Mouse (Mus musculus) embryonic facial prominence, embryonic 12.5 days (tissue): ENCODE results near the gene Sh3bp2. TPM values are rescaled to one million over a fixed set of nuclear protein-coding genes. Genes with fewer than 3 reads are reported as not detected.
"Not testable (repeated sequence)": the region's sequence is repeated elsewhere in the genome, so short reads cannot be mapped to it uniquely, and the experiment has no call there.

Experiments
- ATAC-seq: fragments of 200-750 bp; cut with Nextera tagmentation; 2 replicates; pipeline ENCODE4 v1.8.0; 2017; ENCODE audit not compliant: insufficient number of reproducible peaks, insufficient read depth, low FRiP score, low TSS enrichment
- H3K27ac ChIP-seq: fragments of 300-500 bp; sonication (generic); 2 replicates; pipeline ENCODE4 v1.5.1; 2016; ENCODE audit warnings: mild to moderate bottlenecking
- H3K27me3 ChIP-seq: fragments of 300-500 bp; sonication (generic); 2 replicates; pipeline ENCODE4 v1.6.1; 2016; ENCODE audit warnings: mild to moderate bottlenecking, moderate library complexity
- H3K36me3 ChIP-seq: fragments of 300-500 bp; sonication (generic); 2 replicates; pipeline ENCODE4 v1.6.1; 2016; ENCODE audit warnings: mild to moderate bottlenecking
- H3K4me1 ChIP-seq: fragments of 300-500 bp; sonication (generic); 2 replicates; pipeline ENCODE4 v1.6.1; 2016
- H3K4me2 ChIP-seq: fragments of 300-500 bp; sonication (generic); replicated peaks from 2 replicates; pipeline ENCODE4 v1.6.1; 2016; ENCODE audit warnings: mild to moderate bottlenecking, moderate library complexity
- H3K4me3 ChIP-seq: fragments of 300-500 bp; sonication (generic); 2 replicates; pipeline ENCODE4 v1.5.1; 2016; ENCODE audit warnings: mild to moderate bottlenecking
- H3K9ac ChIP-seq: fragments of 300-500 bp; sonication (generic); 2 replicates; pipeline ENCODE4 v1.6.1; 2016; ENCODE audit warnings: mild to moderate bottlenecking, moderate library complexity
- H3K9me3 ChIP-seq: fragments of 300-500 bp; sonication (generic); 2 replicates; pipeline ENCODE4 v1.6.1; 2016; ENCODE audit warnings: mild to moderate bottlenecking, moderate library complexity
- WGBS: fragments of 180-500 bp; shearing (Covaris S2); methylation state at CpG from one replicate; pipeline ENCODE4 v1.1.7; 2016; 5-methylcytosine and 5-hydroxymethylcytosine counted together
- polyA plus RNA-seq: library from polyadenylated mRNA; unstranded; fragments of >200 nt; fragmentation: Nextera tagmentation; extraction: Ambion mirVana; gene quantifications from 2 replicates; pipeline ENCODE4 v1.2.1, GENCODE M21; 2016

Sh3bp2 gene
- polyA plus RNA-seq, 1 experiment from 2014 or later, result 12.9 TPM

DNA sequence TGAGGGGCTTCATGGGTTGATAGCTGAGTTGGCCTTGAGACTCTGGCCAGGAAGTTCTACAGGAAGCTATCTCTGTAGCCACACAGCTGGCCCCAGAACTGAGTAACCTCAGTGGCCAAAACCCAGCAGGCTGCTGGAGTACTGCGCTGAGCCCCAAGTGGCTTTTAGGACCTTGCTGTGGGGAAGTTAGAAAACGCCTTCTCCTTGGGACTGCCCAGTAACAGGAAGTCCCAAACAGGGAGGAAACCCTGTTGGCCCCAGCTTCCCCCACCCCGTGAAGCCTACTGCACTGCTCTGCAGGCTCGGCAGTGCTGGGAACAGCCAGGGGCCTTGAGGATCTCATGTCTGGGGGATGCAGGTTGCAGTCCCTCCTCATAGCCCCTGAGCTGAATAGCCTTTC lies 17.5 kb downstream of the Sh3bp2 start:
- Histone ChIP-seq H3K27ac (no peak overlapping the region), H3K9me3 (no peaks in the 10 kb centered on the region), H3K9ac (no peak overlapping the region), H3K36me3 (no peaks in the 10 kb centered on the region), H3K27me3 (no peaks in the 10 kb centered on the region), H3K4me3 (no peak overlapping the region), H3K4me1 (no peaks in the 10 kb centered on the region), H3K4me2 (no peak overlapping the region)
- WGBS, result 57% methylated on average over 4 of the region's 4 CpGs
- no peak for ATAC-seq

GRCm38 (mm10) chr5:34547410-34547809 lies 21.8 kb downstream of the Sh3bp2 start:
- H3K4me3 ChIP-seq, result no peak overlapping the region
- peaks cover 8% of the 10 kb centered on the region for H3K36me3 ChIP-seq
- H3K27ac ChIP-seq, result no peak overlapping the region
- no peaks in the 10 kb centered on the region for H3K9me3 ChIP-seq
- no peak for ATAC-seq
- no peaks in the 10 kb centered on the region for H3K27me3 ChIP-seq
- H3K9ac ChIP-seq, result no peak overlapping the region
- H3K4me1 ChIP-seq, result peaks cover 9% of the 10 kb centered on the region
- H3K4me2 ChIP-seq, result no peak overlapping the region

GRCm38 (mm10) chr5:34549135-34549482 lies 23.5 kb downstream of the Sh3bp2 start:
- H3K4me2 ChIP-seq, result peak overlapping the region; percentile 66
- no peaks in the 10 kb centered on the region for H3K9me3 ChIP-seq
- H3K9ac ChIP-seq, result peak overlapping the region; percentile 92; the same call in 1 of the 2 replicates
- ATAC-seq, result no peak
- 20% methylated on average over 8 of the region's 8 CpGs for WGBS
- H3K4me1 ChIP-seq, result peaks cover 9% of the 10 kb centered on the region
- H3K4me3 ChIP-seq, result peak overlapping the region; percentile 88
- peaks cover 19% of the 10 kb centered on the region for H3K36me3 ChIP-seq
- H3K27ac ChIP-seq, result peak overlapping the region; percentile 74; the same call in 1 of the 2 replicates
- H3K27me3 ChIP-seq, result no peaks in the 10 kb centered on the region

- Histone ChIP-seq H3K36me3 (peaks cover 23% of the 10 kb centered on the region), H3K9me3 (no peaks in the 10 kb centered on the region), H3K9ac (peak overlapping the region; percentile 92), H3K4me3 (peak overlapping the region; percentile 88), H3K27me3 (no peaks in the 10 kb centered on the region), H3K27ac (peak overlapping the region; percentile 74), H3K4me2 (peak overlapping the region; percentile 66), H3K4me1 (peaks cover 9% of the 10 kb centered on the region)
- under 1% methylated on average over 49 of the region's 49 CpGs for WGBS
- peak; percentile 84 for ATAC-seq
These were observed 24.0 kb downstream of the Sh3bp2 start for GRCm38 (mm10) chr5:34549483-34550221.

DNA sequence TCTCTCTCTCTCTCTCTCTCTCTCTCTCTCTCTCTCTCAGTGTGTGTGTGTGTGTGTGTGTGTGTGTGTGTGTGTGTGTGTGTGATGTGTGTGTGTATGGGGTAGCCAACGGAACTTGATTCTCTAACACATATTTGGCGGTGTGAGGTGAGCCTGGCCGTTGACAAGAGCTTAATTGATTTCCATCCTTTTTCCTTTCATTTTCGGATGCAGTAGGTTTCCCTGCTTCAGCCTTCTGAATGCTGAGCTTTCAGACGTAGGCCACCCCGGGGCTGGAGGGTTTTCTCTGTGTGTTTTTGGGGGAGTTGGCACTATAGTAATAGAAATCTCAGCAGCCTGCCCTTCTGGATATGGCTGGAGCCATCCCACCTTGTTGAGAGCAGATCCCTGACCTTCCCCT lies 24.6 kb downstream of the Sh3bp2 start:
- no peak for ATAC-seq
- Histone ChIP-seq H3K27me3 (no peaks in the 10 kb centered on the region), H3K27ac (no peak overlapping the region), H3K4me2 (peak overlapping the region; percentile 66), H3K9me3 (no peaks in the 10 kb centered on the region), H3K4me1 (peaks cover 9% of the 10 kb centered on the region), H3K4me3 (peak overlapping the region; percentile 88), H3K36me3 (peaks cover 28% of the 10 kb centered on the region), H3K9ac (peak overlapping the region; percentile 92)
- WGBS, result 13% methylated on average over 6 of the region's 6 CpGs

DNA sequence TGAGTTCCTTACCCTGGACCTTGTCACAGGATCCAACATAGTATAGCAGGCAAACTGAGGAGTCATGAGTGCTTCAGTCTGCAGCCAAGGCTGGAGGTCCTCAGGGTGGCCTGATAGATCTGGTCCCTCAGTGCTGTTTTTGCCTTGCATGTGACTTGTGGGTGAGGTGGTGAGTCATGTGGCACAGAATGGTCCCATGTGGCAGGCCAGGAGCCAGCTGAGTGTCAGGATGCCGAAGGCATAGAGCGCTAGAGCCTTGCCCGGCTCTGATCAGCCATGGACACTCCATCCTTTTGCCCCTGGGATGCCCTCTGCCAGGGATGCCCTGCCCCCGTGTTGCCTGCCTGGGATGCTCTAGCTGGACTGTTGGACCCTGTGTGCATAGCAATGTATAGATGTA lies 26.2 kb downstream of the Sh3bp2 start:
- no peak overlapping the region for H3K27ac ChIP-seq
- H3K4me1 ChIP-seq, result peaks cover 9% of the 10 kb centered on the region
- no peak; the same call in 1 of the 2 replicates for ATAC-seq
- H3K9me3 ChIP-seq, result no peaks in the 10 kb centered on the region
- H3K4me3 ChIP-seq, result no peak overlapping the region
- no peaks in the 10 kb centered on the region for H3K27me3 ChIP-seq
- H3K4me2 ChIP-seq, result no peak overlapping the region
- no peak overlapping the region for H3K9ac ChIP-seq
- WGBS, result 95% methylated on average over 4 of the region's 4 CpGs
- peaks cover 44% of the 10 kb centered on the region for H3K36me3 ChIP-seq

DNA sequence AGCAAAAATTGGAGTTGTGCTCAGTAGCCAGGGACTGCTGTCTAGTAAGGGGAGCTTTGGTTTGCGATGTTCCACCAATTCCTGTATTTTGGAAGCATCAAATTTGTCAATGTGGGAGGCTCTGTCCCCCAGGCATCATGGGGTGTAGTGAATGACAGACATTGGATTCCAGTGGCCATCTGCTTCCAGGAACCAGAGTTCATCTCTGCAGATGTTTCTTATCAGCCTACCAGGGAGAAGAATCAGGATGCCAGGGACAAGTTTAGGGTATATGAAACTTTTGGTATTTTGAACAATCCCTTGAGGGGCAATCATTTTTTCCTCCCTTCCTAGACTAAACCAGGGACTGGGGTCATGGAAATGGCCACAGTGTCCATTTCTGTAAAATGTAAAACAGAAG lies 38.2 kb downstream of the Sh3bp2 start:
- no peak overlapping the region for H3K9ac ChIP-seq
- ATAC-seq, result no peak
- H3K36me3 ChIP-seq, result peaks cover 47% of the 10 kb centered on the region
- H3K4me3 ChIP-seq, result no peak overlapping the region
- no peaks in the 10 kb centered on the region for H3K27me3 ChIP-seq
- no peak overlapping the region for H3K27ac ChIP-seq
- H3K9me3 ChIP-seq, result no peaks in the 10 kb centered on the region
- H3K4me1 ChIP-seq, result no peaks in the 10 kb centered on the region
- no peak overlapping the region for H3K4me2 ChIP-seq
- 76% methylated on average over 1 of the region's 1 CpGs for WGBS

DNA sequence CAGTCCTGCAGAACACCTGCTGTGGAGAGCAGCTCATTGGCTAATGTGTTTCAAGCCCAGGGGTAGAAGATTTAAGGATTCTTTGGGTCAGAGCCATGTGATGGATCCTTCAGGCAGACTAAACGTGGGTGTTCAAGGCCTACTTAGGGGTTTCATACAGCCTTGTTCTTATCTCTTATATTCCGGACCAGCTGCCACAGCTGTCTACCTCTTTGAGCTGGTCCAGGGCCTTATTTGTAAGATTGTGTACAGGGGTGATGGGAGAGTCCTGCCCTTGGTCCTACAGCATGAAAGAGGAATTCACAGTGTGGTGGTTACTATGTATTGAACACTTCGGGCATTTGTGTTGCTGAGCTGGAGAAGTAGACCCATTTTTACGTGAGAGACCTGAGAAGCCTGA lies 38.7 kb downstream of the Sh3bp2 start:
- Histone ChIP-seq H3K27ac (no peak overlapping the region), H3K4me3 (no peak overlapping the region), H3K9ac (no peak overlapping the region), H3K27me3 (no peaks in the 10 kb centered on the region), H3K4me2 (no peak overlapping the region), H3K4me1 (no peaks in the 10 kb centered on the region), H3K36me3 (peaks cover 43% of the 10 kb centered on the region), H3K9me3 (no peaks in the 10 kb centered on the region)
- ATAC-seq, result no peak
- 83% methylated on average over 4 of the region's 4 CpGs for WGBS

DNA sequence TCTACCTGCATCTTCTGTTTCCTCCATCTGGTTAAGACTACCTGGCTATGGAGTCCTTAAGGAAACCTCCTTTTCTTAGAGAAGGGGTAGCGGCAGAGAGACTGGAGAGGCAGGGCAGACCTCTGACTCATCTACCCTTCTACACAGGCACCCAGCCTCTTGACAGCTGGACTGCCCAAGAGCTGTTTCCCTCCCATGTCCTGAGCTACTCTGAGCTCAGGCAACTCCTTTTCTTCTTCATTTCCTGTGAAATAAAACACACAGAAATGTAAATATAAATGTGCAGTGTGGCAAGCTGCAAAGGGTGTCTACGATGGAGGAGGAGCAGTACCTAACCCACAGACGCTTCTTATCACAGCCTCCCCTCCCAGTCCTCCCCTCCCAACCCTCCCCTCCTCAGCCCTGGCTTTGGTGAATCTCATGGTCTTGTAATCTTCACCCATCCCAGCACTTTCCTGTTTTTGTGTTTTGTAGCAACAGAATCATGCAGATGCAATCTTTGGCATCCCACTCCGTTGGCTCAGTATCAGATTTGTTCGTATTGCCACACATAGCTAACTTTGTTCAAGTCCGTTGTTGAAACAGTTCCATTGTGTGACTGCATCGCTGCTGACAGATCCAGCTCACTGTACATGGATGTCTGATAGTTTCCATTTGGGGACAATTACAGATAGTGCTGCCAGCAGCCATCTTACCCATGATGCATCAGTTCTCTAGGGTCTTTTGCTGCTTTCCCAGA lies 40.1 kb downstream of the Sh3bp2 start:
- no peaks in the 10 kb centered on the region for H3K4me1 ChIP-seq
- H3K4me2 ChIP-seq, result no peak overlapping the region
- peaks cover 29% of the 10 kb centered on the region for H3K36me3 ChIP-seq
- H3K27me3 ChIP-seq, result no peaks in the 10 kb centered on the region
- H3K4me3 ChIP-seq, result no peak overlapping the region
- no peak for ATAC-seq
- WGBS, result 81% methylated on average over 7 of the region's 7 CpGs
- no peak overlapping the region for H3K9ac ChIP-seq
- H3K27ac ChIP-seq, result no peak overlapping the region
- no peaks in the 10 kb centered on the region for H3K9me3 ChIP-seq

GRCm38 (mm10) chr5:34571551-34571950 lies 45.9 kb downstream of the Sh3bp2 start:
- no peak overlapping the region for H3K9ac ChIP-seq
- peaks cover 18% of the 10 kb centered on the region for H3K4me1 ChIP-seq
- no peaks in the 10 kb centered on the region for H3K9me3 ChIP-seq
- WGBS, result 81% methylated on average over 3 of the region's 3 CpGs
- H3K36me3 ChIP-seq, result no peaks in the 10 kb centered on the region
- no peak for ATAC-seq
- H3K27me3 ChIP-seq, result no peaks in the 10 kb centered on the region
- no peak overlapping the region for H3K4me3 ChIP-seq
- no peak overlapping the region for H3K4me2 ChIP-seq
- H3K27ac ChIP-seq, result no peak overlapping the region

GRCm38 (mm10) chr5:34572568-34572967 lies 46.9 kb downstream of the Sh3bp2 start:
- Histone ChIP-seq H3K27ac (peak overlapping the region; percentile 76; the same call in 1 of the 2 replicates), H3K4me2 (peak overlapping the region; percentile 75), H3K4me1 (peaks cover 18% of the 10 kb centered on the region), H3K9ac (0 out of 2 replicates have a peak overlapping the region, but pooled peaks have one; percentile 95), H3K4me3 (peak overlapping the region; percentile 93)
- ATAC-seq, H3K27me3 ChIP-seq, H3K36me3 ChIP-seq, H3K9me3 ChIP-seq: not testable (repeated sequence)
- 54% methylated on average over 4 of the region's 4 CpGs for WGBS
